22 mouse cellular contexts compared by ENCODE assay signal in genomic region chr8:79341236-79341635, GRCm38 (mm10). TPM values are rescaled to one million over a fixed set of nuclear protein-coding genes. Genes with fewer than 3 reads are reported as not detected.
DNase-seq lines count a peak whose midpoint lies in the region; ATAC-seq lines count a peak whose summit lies in the region.
"Had no signal": no experiment of that assay in that cellular context is flagged by ENCODE, and none has a peak within 500 bp of the region (broad histone marks: within the 10 kb centered on the region; RNA-seq: fewer than 3 reads in every experiment).

No protein-coding gene starts in this region.

- intact Hi-C loops in heart, postnatal 14 days (cut with DNase I) = loop anchor here (5.0 kb wide), 4 partner anchors 41 to 151 kb away; partner anchors contain the start of gene Smad1

- no peak overlapping the region for H3K4me2 ChIP-seq in lung, embryonic 15.5 days
- H3K4me2 ChIP-seq: embryonic facial prominence, embryonic 12.5 days; forebrain, embryonic 12.5 days; hindbrain, embryonic 14.5 days had no signal

- H3K9me3 ChIP-seq in lung, embryonic 15.5 days = no peaks in the 10 kb centered on the region
- H3K9me3 ChIP-seq: embryonic facial prominence, embryonic 12.5 days; forebrain, embryonic 12.5 days; heart, embryonic 10.5 days; hindbrain, embryonic 10.5 days had no signal

- peak; percentile 91 for DNase-seq in heart, adult 11 months
- DNase-seq in heart, postnatal 14 days = no peak
- DNase-seq in lung, postnatal 14 days = no peak
- DNase-seq in testis, postnatal 10 days (ENCODE audit: low spot score) = peak; percentile 28
- DNase-seq in testis, postnatal 14 days (ENCODE audit: low spot score) = no peak
- no peak for DNase-seq in frontal cortex, postnatal 36 days (ENCODE audit: low spot score in 2 of 2)
- DNase-seq: adrenal gland, postnatal 36 days; cerebellum, adult 11 months; cerebellum, adult 8-10 months; cerebellum, postnatal 14 days; forebrain, postnatal 0 days; gastrocnemius, adult 2 months; gastrocnemius, postnatal 25 days had no signal

- no peak overlapping the region for H3K4me3 ChIP-seq in lung, embryonic 15.5 days
- H3K4me3 ChIP-seq: embryonic facial prominence, embryonic 12.5 days; forebrain, embryonic 12.5 days; gastrocnemius, adult 2 months; heart, embryonic 10.5 days; hindbrain, embryonic 10.5 days had no signal

- no peak for ATAC-seq in lung, embryonic 15.5 days (ENCODE audit: borderline replicate concordance, extremely low read depth, low FRiP score, low TSS enrichment)
- ATAC-seq: activated CD4-positive, CD25-positive, alpha-beta regulatory T cell, adult 4 months; forebrain, postnatal 0 days; Patski had no signal

- no peak overlapping the region for H3K9ac ChIP-seq in lung, embryonic 15.5 days
- H3K9ac ChIP-seq: embryonic facial prominence, embryonic 12.5 days; forebrain, embryonic 12.5 days; forebrain, postnatal 0 days; hindbrain, embryonic 14.5 days had no signal

- peaks cover 45% of the 10 kb centered on the region for H3K36me3 ChIP-seq in lung, embryonic 15.5 days

- H3K27ac ChIP-seq in lung, embryonic 15.5 days = 0 out of 2 replicates have a peak overlapping the region, but pooled peaks have one; percentile 27
- H3K27ac ChIP-seq: embryonic facial prominence, embryonic 12.5 days; forebrain, embryonic 12.5 days; heart, embryonic 10.5 days; hindbrain, embryonic 10.5 days; hindbrain, embryonic 14.5 days had no signal

- WGBS in lung, embryonic 15.5 days = 76% methylated on average over 8 of the region's 8 CpGs

- 0 out of 2 replicates have a peak, but pooled peaks cover 5% of the 10 kb centered on the region for H3K4me1 ChIP-seq in lung, embryonic 15.5 days
- H3K4me1 ChIP-seq: embryonic facial prominence, embryonic 12.5 days; forebrain, embryonic 12.5 days; heart, embryonic 10.5 days; hindbrain, embryonic 10.5 days had no signal

- no peaks in the 10 kb centered on the region for H3K27me3 ChIP-seq in lung, embryonic 15.5 days
- H3K27me3 ChIP-seq: embryonic facial prominence, embryonic 12.5 days; forebrain, embryonic 12.5 days; Patski had no signal

RNA-seq across cellular contexts. Expression of gene Mmaa, which starts 46.5 kb away (rescaled TPM):
- 10 to 100 TPM; 30.5 to 32.0 TPM for total RNA-seq in heart, postnatal 14 days (2021)
- 10.9 and 11.2 TPM in 2 replicates for polyA plus RNA-seq in lung, embryonic 15.5 days (2015; fragmentation: Nextera tagmentation; extraction: Ambion mirVana)

RNA-seq across cellular contexts. Expression of gene Smad1, which starts 58.1 kb away (rescaled TPM):
- total RNA-seq in heart, postnatal 14 days (2021) = 10 to 100 TPM; 24.3 to 24.6 TPM
- polyA plus RNA-seq in lung, embryonic 15.5 days (2015; fragmentation: Nextera tagmentation; extraction: Ambion mirVana) = 36.1 and 38.5 TPM in 2 replicates
- total RNA-seq: CH12.LX had no signal

Comparison
In these comparisons a context has a peak if more than half of its experiments do, and no peak if none do; other contexts are left out.
1. DNase-seq: peak in heart, adult 11 months (single experiment) and testis, postnatal 10 days (single experiment); none in heart, postnatal 14 days (0 of 2), lung, postnatal 14 days (single experiment), testis, postnatal 14 days (single experiment) and frontal cortex, postnatal 36 days (0 of 2).